Mouse (Mus musculus) liver, adult 2 months (tissue): Measurements from ENCODE around the gene Cdc42bpa. TPM values are rescaled to one million over a fixed set of nuclear protein-coding genes. Genes with fewer than 3 reads are reported as not detected.

Source experiments
- DNase-seq: peaks from one replicate; pipeline ENCODE4 v3.0.0-alpha.2; 2011; ENCODE audit warnings: low read depth, low spot score; ENCODE audit errors: extremely low read depth
- H3K27ac ChIP-seq: fragments of 200-500 bp; replicated peaks from 2 replicates; pipeline ENCODE4 v1.5.1; 2012; ENCODE audit warnings: low read depth, mild to moderate bottlenecking, control low read depth, inconsistent platforms, low read length; ENCODE audit not compliant: insufficient read depth
- H3K27me3 ChIP-seq: fragments of 200-500 bp; 2 replicates; pipeline ENCODE4 v1.6.1; 2012; ENCODE audit warnings: mild to moderate bottlenecking, moderate library complexity, low read length, inconsistent platforms; ENCODE audit not compliant: control insufficient read depth, insufficient read depth
- H3K36me3 ChIP-seq: fragments of 200-500 bp; 2 replicates; pipeline ENCODE4 v1.6.1; 2012; ENCODE audit warnings: low read length, inconsistent platforms; ENCODE audit not compliant: control insufficient read depth, insufficient read depth
- H3K4me1 ChIP-seq: fragments of 200-500 bp; 2 replicates; pipeline ENCODE4 v1.6.1; 2011; ENCODE audit warnings: low read length; ENCODE audit not compliant: control insufficient read depth, insufficient read depth
- H3K4me3 ChIP-seq: fragments of 200-500 bp; 2 replicates; pipeline ENCODE4 v1.5.1; 2011; ENCODE audit warnings: low read depth, mild to moderate bottlenecking, control low read depth, low read length, moderate library complexity; ENCODE audit not compliant: insufficient read depth
- H3K79me2 ChIP-seq: fragments of 200-500 bp; 2 replicates; pipeline ENCODE4 v1.6.1; 2012; ENCODE audit warnings: inconsistent platforms, mild to moderate bottlenecking, low read length, moderate library complexity; ENCODE audit not compliant: control insufficient read depth, insufficient read depth
- H3K9ac ChIP-seq: fragments of 200-500 bp; 2 replicates; pipeline ENCODE4 v1.6.1; 2012; ENCODE audit warnings: low read depth, mild to moderate bottlenecking, control low read depth, inconsistent platforms, low read length
- CTCF ChIP-seq: fragments of 200-500 bp; IDR thresholded peaks from 2 replicates; pipeline ENCODE4 v1.5.1; 2011; ENCODE audit warnings: low read depth, low read length, control low read depth
- POLR2A ChIP-seq: fragments of 200-500 bp; IDR thresholded peaks from 2 replicates; pipeline ENCODE4 v1.6.1; 2011; ENCODE audit warnings: low read length, control low read depth; ENCODE audit not compliant: insufficient read depth; ENCODE audit errors: extremely low read depth
- WGBS: fragments of 180-500 bp; shearing (Covaris S2); methylation state at CpG from one replicate; pipeline ENCODE4 v1.1.7; 2018; 5-methylcytosine and 5-hydroxymethylcytosine counted together
- polyA plus RNA-seq: library from polyadenylated mRNA; depleted of rRNA; stranded (reverse); fragments of >200 nt; gene quantifications from 2 replicates; pipeline ENCODE4 v1.2.3, GENCODE M21; 2012
- total RNA-seq: library from RNA; depleted of rRNA; stranded (reverse); fragments of >200 nt; gene quantifications from 2 replicates; pipeline ENCODE4 v1.2.3, GENCODE M21; 2014

Gene Cdc42bpa
- total and polyA plus RNA-seq, 2 experiments, result 7.0 to 24.7 TPM

DNA sequence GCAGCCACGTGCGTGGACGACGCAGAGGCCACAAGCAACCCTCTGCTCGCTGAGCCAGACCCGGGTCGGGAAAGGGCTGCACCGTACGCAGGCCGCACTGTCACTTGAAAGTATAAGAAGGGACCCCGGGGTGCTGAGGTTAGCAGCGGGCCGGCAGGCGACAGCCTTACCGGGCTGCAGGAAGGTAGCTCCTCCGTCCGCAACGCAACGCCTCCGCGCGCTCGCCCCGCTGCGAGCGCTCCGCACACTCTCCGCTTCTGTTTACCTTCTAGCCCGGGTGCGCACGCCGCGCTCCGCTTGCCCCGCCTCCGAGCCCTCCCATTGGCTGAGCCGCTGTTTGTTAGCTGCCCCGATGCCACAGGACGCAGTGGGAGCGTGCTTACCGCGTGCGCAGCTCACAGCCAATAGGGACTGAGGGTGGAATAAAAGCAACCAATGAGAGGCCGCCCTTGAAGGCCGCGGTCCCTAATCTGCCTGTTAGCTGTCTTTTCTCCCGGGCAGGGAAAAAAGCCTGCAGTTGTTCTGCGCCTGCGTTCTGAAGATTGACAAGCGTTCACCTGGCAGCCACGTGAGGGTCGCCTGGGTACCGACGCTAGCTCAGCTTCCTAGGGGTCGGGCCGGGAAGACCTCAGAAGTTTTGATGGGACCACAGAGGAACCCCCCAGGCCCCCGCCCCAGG, 235.6 kb downstream of the Cdc42bpa start:
- H3K36me3 ChIP-seq, result no peaks in the 10 kb centered on the region
- peaks cover 18% of the 10 kb centered on the region for H3K79me2 ChIP-seq
- peaks cover 29% of the 10 kb centered on the region for H3K4me1 ChIP-seq
- peak overlapping the region; percentile 92 for H3K27ac ChIP-seq
- peak; percentile 98 for DNase-seq
- WGBS, result 1% methylated on average over 57 of the region's 57 CpGs
- peak overlapping the region; percentile 88 for H3K9ac ChIP-seq
- no peaks in the 10 kb centered on the region for H3K27me3 ChIP-seq
- peak overlapping the region; percentile 78 for H3K4me3 ChIP-seq
- TF ChIP-seq CTCF (no peak), POLR2A (peak; percentile 97)

DNA sequence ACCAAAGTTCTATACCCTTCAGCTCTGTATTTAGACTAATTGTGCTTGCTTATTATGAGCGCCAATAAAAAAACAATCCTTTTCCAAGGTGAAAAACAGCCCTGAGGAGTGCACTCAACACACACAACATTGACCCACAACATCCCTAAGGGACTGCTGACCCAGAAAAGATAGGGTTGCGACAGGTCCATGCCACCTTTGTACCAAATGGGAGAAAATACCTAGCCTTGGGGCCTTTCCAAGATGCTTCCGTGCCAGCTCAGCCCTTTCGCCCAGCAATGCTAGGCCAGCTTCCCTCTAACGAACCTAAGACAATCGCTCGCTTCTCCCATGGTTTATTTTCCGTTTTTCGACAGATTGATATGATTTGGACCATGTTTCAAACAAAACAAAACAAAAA, 236.2 kb downstream of the Cdc42bpa start:
- Histone ChIP-seq H3K27ac (peak overlapping the region; percentile 90), H3K27me3 (no peaks in the 10 kb centered on the region), H3K4me3 (peak overlapping the region; percentile 40; the same call in 1 of the 2 replicates), H3K9ac (no peak overlapping the region; the same call in 1 of the 2 replicates), H3K36me3 (no peaks in the 10 kb centered on the region), H3K79me2 (peaks cover 14% of the 10 kb centered on the region), H3K4me1 (peaks cover 24% of the 10 kb centered on the region)
- TF ChIP-seq CTCF, result no peak
- 28% methylated on average over 9 of the region's 9 CpGs for WGBS
- DNase-seq, result peak; percentile 96

DNA sequence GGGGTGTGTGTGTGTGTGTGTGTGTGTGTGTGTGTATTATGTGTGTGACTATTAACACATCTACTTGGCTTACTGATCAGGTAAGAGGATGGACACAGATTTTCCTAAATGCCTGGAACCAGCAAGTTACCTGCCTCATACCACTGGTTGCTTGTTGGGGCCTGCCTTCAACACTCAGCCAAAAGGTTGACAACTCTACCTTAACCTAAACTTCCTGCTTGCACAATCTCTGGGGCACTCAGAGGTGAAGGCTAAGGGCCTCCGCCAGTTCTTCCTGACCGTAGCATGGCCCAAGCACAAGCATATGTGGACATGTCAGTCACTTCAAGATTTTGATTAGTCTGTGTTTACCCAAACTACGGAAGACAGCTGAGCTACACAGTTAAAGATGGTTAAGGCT, 237.7 kb downstream of the Cdc42bpa start:
- Histone ChIP-seq H3K27me3 (no peaks in the 10 kb centered on the region), H3K79me2 (peaks cover 8% of the 10 kb centered on the region), H3K4me1 (peaks cover 14% of the 10 kb centered on the region), H3K27ac (no peak overlapping the region), H3K4me3 (no peak overlapping the region), H3K36me3 (no peaks in the 10 kb centered on the region), H3K9ac (no peak overlapping the region)
- WGBS, result 40% methylated on average over 3 of the region's 3 CpGs
- TF ChIP-seq CTCF (no peak), POLR2A (no peak)
- DNase-seq, result no peak

DNA sequence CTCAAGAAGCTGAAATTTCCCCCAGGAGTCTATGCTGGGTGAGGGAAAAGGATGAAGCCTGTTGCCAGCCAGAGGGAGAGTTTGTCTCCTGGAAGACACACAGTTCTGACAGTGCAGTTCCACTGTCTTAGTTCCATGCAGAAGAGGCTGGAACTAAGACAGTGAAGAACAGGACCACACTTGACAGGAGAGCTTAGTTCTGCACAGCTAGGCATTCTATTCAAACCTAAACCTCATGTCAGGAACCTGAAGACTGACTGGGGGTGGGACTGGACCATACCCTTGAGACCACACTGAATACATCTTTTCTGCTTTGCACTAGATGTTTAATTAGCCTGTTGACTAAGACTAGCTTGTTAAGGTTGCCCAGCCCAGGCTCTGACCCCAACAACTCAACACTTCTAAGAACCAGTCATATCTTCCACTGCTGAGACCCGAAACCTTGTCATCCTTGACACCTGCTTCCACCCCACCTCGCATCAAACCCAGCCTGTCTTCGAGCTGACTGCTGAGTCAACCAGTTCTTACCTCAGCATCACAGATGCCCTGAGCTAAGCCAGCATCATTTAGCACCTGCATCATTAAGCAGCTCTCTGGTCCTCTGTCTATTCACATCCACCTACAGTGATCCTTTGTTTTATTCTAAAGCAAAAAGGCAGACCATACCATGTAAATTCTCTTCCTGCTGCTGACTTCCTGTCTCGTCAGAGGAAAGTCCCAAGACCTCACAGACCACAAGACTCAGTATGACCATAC, 238.9 kb downstream of the Cdc42bpa start, which contains the start of gene Coq8a:
TSS of gene Coq8a (minus strand) at position 644 of the 756 bp plus-strand sequence.
- Histone ChIP-seq H3K27ac (no peak within 1 kb of the TSS), H3K9ac (no peak within 1 kb of the TSS), H3K4me1 (peaks cover 9% of the 10 kb centered on the region), H3K36me3 (no peaks in the 10 kb centered on the region), H3K79me2 (peaks cover 4% of the 10 kb centered on the region; the same call in 1 of the 2 replicates), H3K4me3 (no peak within 1 kb of the TSS), H3K27me3 (no peaks in the 10 kb centered on the region)
- no peak for TF ChIP-seq POLR2A
- no peak for TF ChIP-seq CTCF
- 81% methylated on average over 4 of the region's 4 CpGs for WGBS
- no peak for DNase-seq

DNA sequence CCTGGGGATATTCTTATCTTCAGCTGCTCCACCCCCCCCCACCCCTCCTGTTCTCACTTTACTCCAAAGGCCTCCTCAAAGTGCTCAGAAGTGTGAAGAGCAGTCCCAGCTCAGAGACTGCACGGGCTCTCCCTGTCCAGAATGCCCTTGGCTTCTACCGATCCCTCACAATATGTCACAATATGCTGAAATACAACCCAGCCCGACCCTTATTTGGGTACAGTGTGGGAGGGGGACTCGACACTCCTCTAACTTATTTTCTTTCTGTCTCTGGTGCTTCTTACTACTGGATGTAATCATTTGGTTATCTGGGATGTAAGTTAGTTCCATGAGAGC, 239.4 kb downstream of the Cdc42bpa start:
- H3K4me3 ChIP-seq, result no peak overlapping the region
- no peaks in the 10 kb centered on the region for H3K79me2 ChIP-seq
- no peak overlapping the region for H3K9ac ChIP-seq
- no peak overlapping the region for H3K27ac ChIP-seq
- no peaks in the 10 kb centered on the region for H3K36me3 ChIP-seq
- no peak for TF ChIP-seq POLR2A
- no peak for TF ChIP-seq CTCF
- peaks cover 7% of the 10 kb centered on the region; the same call in 1 of the 2 replicates for H3K4me1 ChIP-seq
- DNase-seq, result no peak
- no peaks in the 10 kb centered on the region for H3K27me3 ChIP-seq
- WGBS, result 58% methylated on average over 4 of the region's 4 CpGs

DNA sequence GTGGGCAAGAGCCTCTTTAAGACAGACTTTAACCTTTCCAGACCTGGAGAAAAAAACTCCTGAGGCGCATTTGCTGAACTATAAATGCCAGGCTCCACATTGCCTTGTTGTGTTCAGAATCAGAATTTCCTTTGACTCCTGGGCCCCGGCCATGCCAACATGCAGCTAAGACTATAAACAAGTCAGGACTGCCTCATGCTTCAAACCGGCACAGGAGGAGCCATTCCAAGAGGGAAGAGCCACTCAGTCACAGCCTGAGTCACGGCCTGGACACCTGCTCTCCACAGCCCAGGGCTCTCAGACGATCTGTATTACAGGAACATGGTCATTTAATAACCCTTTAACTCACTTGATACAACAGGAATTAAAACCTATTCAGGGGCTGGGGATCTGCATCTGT, 240.4 kb downstream of the Cdc42bpa start:
- Histone ChIP-seq H3K36me3 (no peaks in the 10 kb centered on the region), H3K27ac (no peak overlapping the region), H3K4me1 (peaks cover 7% of the 10 kb centered on the region; the same call in 1 of the 2 replicates), H3K9ac (no peak overlapping the region), H3K79me2 (no peaks in the 10 kb centered on the region), H3K27me3 (no peaks in the 10 kb centered on the region), H3K4me3 (no peak overlapping the region)
- no peak for DNase-seq
- 63% methylated on average over 5 of the region's 5 CpGs for WGBS
- no peak for TF ChIP-seq POLR2A
- no peak for TF ChIP-seq CTCF
